Mouse (Mus musculus) adipocyte (in vitro differentiated cells): ENCODE data around the gene Rps18.
"Not testable (repeated sequence)": the region's sequence is repeated elsewhere in the genome, so short reads cannot be mapped to it uniquely, and the experiment has no call there.

Source experiments
- DNase-seq: peaks from one replicate; pipeline ENCODE4 v3.0.0-alpha.2; 2016; ENCODE audit warnings: low spot score

The Rps18 gene

DNA sequence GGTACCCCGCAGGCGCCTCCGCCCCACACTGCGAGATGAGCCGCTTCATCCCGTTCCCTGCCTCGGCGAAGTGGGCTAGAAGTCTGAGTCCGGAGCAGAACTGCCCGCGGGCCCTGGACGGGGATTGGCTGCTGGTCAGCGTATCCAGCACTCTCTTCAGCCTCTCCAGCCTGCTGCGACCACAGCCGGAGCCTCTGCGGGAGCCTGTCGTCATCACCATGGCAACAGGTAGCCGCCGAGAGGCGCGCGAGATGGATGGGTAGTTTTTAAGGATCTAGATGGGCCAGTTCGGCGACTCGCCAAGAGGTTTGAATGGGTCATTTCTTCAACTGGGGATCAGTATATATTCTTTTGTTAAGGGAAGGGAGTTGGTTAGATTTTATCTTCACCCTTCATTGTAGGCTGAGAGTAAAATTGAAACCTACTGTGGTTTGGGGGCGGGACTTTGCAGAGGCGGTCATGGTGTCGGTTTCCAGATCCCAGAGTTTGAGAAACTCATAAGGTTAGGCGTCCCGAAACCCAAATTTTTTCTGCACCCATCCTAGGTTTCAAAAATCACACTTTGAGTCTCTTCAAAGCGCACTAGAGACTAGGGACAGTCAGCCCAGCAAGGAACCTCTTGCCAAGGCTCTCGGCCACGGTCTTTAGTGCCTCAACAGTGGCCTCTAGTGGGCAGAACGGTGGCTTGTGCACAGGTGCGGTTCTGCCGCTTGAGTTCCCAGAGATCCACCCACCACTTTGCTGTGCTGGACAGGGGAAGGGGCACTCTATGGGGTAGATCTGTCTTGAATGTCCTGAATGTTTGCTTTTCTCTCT is 35.3 kb downstream of the Rps18 start:
- DNase-seq, result peak; percentile 93

DNA sequence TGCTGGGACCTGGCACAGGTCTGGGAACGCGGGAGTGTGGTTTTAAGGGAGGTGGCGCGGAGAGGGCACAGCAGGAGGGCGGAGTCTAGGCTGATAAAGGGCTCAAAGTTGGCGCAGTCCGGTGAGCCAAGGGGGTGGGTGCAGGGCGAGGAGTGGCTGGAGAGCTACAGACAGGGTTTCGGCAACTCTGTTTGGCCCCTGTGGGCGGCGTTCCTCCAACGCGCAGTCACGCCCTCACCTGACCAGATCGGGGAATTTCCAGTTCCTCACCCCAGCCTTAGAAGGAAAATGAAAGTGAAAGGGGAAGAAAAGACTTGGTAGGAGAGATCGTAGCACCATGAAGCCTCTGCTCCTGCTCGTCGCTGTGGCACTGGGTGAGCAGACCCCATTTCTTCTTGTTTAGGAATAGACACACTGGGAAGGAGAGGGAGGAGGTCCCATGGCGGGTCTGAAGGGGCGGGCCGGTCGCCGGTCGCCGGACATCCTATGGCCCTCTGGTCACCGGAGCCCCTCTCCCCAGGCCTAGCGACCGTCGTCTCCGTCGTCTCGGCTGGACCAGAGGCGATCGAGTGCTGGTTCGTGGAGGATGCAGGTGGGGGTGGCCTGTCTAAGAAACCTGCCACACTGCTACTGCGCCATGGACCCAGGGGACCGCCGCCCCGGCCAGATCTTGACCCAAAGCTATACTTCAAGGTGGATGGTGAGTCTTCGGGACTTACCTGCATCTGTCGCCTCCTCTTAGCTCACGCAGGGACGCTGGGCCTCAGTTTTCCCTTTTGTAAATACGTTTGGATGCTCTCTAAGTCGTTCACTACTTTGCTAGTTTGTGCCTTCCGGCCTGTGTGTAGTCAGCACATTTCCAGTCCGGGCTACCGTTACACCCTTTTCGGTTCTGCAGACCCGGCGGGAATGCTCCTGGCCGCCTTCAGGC is 36.2 kb downstream of the Rps18 start:
- DNase-seq, result peak; percentile 92

DNA sequence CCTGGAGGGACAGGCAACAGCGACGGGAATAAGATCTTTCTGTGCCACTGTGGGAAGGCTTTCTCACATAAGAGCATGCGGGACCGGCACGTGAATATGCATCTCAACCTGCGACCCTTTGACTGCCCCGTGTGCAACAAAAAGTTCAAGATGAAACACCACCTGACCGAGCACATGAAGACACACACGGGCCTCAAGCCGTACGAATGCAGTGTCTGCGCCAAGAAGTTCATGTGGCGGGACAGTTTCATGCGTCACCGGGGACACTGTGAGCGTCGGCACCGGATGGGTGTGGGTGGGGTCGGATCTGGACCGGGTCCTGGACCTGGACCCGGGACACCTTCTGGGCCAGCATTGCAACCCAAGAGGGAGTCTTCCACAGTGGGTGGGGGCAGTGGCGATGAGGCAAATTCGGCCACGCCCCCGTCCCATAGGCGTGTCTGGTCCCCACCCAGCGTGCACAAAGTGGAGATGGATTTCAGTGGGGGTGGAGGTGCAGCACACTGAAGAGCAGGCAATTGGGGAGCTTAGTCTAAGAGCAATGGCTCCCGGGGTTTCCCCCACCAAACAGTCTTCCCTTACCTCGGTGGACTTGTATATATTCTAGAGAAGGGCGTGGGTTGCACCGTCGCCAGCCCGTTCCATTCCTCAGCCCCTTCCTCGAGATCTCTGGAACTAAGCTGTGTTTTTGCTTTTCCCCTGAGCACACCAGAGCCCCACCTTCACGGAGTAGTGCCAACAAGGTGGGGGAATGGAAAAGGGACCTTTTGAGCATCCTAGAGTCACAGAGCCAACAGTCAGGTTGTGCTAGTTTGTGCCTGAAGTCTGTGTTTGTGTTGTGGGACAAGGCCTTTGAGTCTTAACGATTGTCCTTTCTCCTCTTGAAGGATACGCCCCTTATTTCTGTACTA is 37.3 kb downstream of the Rps18 start:
- no peak for DNase-seq

DNA sequence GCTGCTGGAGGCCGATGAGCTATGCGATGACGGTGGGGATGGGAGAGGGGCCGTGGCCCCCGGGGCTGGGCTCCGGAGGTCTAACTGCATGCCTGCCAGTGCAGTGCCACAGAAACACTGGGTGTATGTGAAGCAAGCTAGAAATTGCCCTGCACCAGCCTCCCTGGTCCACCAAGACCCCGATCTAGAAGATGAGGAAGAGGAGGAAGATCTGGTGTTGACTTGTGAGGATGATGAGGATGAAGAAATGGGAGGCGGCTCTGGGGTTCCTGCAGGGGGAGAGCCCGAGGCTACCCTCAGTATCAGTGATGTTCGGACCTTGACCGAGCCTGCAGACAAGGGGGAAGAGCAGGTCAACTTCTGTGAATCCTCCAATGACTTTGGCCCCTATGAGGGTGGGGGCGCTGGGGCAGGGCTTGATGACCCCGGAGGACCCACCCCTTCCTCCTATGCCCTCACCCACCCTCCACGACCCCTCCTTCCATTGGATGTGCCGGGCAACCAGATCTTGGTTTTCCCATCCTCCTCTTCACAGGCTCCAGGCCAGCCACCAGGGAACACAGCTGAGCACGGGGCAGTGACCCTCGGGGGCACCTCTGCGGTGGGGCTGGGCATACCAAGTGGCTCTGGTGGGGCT is 38.0 kb downstream of the Rps18 start:
- no peak for DNase-seq

DNA sequence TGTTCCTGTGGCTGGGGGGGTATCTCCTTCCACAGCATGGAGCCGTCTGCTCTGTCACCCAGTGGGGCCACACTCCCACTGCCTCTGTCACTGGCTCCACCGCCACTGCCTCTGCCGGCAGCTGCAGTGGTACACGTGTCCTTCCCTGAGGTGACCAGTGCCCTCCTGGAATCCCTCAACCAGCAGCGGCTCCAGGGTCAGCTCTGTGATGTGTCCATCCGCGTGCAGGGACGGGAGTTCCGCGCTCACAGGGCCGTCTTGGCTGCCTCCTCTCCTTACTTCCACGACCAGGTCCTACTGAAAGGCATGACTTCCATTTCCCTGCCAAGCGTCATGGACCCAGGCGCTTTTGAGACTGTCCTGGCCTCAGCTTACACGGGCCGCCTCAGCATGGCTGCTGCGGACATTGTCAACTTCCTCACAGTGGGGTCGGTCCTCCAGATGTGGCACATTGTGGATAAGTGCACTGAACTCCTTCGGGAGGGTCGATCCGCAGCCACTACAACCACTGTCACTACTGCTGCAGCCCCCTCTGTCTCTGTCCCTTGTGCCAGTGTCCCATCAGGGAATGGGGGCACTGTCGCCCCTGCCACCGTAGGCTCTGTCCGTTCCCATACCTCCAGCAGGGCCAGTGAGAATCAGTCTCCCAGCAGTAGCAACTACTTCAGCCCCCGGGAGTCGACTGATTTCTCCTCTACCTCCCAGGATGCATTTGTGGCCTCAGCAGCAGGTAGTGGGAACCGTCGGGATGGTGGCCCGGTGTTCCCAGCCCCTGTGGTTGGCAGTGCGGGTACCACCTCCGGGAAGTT is 38.8 kb downstream of the Rps18 start:
- no peak for DNase-seq

DNA sequence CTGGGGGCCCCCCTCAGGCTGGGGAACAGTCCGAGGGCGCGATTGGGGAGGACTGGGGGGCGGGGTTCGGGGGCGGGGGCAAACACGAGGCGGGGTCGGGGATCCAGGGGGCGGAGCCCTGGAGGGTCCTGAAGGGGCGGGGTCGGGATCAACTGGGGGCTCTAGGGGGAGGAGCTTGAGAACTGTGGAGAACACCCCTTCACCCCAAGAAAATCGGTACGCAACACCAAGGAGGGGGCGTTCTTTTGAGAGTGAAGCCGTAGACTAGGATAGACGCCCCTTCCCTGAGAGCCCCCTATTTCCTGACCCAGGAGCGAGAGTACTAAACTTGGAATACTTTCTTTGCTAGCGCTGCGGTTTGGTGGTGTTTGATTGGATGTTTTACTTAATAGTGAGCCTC is 39.5 kb downstream of the Rps18 start:
- no peak for DNase-seq

DNA sequence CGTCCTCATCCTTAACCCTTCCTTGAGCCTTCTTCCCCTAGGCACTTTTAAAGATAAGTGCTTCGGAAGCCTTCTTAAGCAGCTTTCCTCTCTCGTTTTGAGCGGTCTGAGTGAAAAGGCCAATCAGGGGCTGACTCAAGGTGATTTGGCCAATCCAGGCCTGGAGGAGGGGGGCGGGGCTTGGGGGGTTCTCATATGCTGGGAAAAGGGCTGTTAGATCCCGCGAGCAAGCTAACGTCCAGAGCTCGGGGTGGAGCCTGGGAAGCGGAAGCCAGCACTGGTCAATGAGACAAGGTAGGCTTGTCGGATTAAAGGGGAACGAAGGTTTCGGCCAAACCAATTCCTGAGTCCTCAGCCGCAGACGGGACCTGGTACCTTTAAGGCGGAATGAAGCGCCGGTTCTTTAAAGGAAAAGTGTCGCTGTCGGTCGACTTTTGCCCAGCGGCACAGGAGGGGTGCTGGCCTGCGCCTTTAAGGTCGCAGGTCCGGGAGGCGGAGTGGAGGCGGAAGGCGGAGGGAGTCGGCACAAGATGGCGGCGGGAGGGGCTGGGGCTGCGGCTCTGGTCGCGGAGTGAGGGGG is 40.0 kb downstream of the Rps18 start, which contains the start of the genes Tapbp and Zbtb22:
Tapbp (plus strand) TSS at position 229 of the 580 bp plus-strand sequence.
Zbtb22 (plus strand) TSS at position 234 of the 580 bp plus-strand sequence.
- peak; percentile 99 for DNase-seq

DNA sequence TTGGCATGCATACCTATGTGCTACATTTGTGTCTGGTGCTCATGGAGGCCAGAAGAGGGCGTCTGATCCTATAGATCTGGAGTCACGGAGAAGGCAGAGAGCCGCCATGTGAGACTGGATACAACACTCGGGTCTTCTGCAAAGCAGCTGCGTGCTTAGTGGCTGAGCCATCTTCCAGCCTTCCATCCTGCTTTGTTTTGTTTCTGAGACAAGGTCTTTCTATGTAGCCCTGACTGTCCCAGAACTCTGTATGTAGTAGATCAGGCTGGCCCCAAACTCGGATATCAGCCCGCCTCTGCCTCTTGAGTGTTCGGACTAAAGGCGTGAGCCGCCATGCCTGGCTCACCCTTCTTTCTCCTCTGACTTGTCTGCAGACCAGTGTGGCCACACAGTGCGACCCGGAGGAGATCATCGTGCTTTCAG is 40.8 kb downstream of the Rps18 start:
- DNase-seq, result no peak

DNA sequence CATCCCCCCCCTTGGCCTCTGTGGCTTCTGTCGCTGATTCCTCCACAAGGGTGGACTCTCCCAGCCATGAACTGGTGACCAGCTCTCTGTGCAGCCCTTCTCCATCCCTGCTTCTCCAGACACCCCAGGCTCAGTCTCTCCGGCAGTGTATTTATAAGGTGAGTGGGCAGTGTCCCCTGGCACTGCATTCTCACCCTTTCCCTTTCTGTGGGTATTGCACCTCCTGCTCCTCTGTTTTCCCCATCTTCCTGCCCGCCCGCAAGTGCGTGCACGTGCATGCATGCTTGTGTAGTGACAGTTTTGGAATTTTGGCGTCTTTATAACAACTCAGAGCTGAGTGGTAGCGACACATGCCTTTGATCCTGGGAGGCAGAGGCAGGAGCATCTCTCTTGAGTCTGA is 41.9 kb downstream of the Rps18 start:
- no peak for DNase-seq

DNA sequence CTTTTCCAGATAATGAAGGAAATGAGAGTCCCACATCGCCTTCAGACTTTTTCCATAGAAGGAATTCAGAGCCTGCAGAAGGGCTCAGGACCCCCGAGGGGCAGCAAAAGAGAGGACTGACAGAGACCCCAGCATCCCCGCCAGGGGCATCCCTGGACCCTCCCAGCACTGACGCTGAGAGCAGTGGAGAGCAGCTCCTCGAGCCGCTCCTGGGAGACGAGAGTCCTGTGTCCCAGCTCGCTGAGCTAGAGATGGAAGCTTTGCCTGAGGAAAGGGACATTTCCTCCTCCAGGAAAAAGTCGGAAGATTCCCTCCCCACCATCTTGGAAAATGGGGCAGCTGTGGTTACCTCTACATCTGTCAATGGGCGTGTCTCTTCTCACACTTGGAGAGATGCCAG is 42.5 kb downstream of the Rps18 start:
- no peak for DNase-seq

DNA sequence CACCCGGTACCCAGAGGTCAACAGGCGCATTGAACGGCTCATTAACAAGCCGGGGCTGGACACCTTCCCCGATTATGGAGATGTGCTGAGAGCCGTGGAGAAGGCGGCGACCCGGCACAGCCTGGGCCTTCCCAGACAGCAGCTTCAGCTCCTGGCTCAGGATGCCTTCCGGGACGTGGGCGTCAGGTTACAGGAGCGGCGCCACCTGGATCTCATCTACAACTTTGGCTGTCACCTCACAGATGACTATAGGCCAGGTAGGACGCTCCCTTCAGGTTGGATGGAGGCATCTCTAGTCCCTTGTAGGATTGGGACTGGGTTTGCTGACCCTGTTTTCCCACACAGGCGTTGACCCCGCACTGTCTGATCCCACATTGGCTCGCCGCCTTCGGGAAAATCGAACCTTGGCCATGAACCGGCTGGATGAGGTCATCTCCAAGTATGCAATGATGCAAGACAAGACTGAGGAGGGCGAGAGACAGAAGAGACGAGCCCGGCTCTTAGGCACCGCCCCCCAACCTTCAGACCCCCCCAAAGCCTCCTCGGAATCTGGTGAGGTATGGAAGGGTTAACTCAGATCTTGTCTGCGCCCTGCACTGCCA is 43.9 kb downstream of the Rps18 start:
- DNase-seq, result no peak

DNA sequence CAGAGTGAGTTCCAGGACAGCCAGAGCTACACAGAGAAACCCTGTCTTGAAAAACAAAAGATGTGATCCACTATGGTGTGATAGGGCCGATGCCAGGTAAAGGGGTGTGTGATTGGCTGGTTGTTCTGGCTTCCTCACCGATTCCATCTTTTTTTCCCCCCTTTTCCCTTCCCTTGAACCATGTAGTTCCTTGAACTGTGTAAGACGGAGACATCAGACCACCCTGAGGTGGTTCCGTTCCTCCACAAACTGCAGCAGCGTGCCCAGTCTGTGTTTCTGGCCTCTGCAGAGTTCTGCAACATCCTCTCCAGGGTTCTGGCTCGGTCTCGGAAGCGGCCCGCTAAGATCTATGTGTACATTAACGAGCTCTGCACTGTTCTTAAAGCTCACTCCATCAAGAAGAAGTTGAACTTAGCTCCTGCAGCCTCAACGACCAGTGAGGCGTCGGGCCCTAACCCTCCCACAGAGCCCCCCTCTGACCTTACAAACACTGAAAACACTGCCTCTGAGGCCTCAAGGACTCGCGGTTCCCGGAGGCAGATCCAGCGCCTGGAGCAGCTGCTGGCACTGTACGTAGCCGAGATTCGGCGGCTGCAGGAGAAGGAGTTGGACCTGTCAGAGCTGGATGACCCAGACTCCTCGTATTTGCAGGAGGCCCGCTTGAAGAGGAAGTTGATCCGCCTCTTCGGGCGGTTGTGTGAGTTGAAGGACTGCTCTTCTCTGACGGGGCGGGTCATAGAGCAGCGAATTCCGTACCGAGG is 44.6 kb downstream of the Rps18 start:
- no peak for DNase-seq

DNA sequence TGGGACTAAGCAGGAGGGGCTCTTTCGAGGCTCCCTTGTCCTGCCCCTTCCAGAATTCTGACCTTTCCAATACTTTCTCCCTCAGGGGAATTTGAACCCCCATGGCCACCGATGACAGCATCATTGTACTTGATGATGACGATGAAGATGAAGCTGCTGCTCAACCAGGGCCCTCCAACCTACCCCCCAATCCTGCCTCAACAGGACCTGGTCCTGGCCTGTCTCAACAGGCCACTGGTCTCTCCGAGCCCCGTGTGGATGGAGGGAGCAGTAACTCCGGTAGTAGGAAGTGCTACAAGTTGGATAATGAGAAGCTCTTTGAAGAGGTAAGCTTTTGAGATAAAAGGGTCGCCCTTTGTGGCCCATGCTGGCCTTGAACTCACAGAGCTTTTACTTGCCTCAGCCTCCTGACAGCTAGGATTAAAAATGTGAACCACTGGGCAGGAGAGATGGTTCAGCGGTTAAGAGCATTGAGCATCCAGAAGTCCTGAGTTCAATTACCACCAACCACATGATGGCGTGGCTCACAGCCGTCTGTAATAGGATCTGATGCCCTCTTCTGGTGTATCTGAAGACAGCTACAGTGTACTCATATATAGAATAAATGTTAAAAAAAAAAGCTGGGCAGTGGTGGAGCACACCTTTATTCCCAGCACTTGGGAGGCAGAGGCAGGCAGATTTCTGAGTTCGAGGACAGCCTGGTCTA is 45.3 kb downstream of the Rps18 start:
- peak; percentile 49 for DNase-seq

DNA sequence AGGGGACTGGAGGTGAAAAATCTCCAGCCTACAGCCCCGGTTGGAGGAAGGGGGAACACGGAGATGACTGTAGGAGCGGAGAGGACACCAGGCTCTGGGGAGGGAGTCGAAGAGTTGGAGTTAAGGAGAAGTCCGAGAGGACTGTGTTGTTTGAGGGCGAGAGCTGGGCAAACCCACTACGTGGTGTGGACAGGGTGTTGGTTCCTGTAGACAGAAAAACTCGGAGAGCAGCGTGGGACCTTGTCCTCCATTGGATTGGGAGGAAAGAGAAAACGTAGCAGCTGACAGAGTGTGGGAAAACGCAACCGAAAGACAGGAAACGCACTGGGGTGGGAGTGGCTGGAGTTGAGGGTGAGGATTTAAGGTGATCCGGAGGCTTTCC is 45.9 kb downstream of the Rps18 start:
- DNase-seq, result peak; percentile 88

DNA sequence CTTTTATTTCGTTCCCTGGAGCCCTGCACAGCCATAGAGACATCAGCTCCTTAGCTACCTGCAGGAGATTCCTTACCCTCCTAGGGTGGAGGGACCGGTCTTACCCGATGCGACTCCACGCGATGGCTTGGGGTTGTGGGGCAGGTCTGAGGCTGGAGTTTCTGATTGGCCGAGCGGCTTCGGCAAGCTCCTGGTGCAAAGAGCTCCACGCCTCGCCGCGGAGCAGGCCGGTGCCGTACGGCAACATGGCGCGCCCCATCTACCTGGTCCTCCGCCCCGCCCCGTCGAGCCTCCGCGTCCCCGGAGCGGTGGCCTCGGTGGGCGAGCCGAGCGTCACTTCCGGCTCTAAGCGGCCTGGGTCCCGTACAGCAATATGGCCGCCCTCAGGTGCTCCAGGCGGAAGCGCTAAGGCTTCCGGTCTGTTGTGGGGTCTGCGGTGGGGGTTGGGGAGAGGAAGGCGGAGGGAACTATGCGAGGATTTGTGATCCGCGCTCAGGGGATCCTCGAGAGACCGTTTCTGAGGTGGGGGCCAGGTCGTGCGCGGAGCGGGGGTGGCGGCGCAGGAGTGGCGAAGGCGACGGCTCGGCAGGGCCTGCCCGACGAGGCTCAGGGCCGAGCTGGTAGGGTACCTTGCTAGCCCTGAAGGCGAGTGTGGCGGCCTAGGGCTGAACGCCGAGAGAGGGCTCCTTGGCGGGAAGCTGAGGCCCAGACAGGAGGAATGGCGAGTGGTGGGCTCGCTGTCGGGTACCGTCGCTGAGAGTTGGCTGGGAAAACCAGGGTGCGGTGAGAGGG is 46.5 kb downstream of the Rps18 start, which contains the start of gene Daxx:
Daxx (plus strand) TSS at position 338 of the 792 bp plus-strand sequence.
- DNase-seq, result peak; percentile 98

DNA sequence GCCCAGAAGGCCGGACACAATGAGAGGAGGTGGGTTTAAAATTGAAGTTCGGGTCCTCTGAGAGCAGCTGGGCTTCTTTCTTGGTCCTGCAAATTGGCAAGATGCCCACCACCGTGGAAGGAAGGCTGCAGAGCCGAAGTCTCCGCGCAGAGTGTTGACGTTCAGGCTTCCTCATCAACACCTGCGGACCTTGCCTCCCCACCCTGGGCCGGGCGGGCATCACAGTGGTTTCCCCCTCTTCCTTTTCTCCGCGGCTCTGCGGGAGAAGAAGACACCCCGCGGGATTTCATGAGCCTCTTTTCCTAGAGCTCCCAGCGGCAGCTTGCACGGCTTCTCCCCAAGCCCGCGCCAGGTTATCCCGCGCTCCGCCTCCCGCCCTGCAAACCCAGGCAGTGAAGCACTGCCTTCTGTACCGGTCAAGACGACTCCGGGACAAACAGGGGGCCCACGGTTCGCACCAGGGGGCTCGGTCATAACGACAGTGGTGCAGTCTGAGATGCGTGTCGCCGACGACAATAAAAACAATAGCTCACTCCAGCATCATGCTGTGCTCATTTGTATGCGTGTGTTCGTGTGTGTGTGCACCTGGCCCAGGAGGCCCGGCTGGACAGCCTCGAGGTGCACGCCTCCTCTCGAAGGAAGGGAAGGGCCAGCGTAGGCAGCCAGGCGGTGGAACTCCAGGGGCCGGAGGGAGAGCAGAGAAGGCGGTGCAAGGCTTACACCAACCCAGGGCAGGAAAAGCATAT is 47.3 kb downstream of the Rps18 start:
- peak; percentile 45 for DNase-seq

DNA sequence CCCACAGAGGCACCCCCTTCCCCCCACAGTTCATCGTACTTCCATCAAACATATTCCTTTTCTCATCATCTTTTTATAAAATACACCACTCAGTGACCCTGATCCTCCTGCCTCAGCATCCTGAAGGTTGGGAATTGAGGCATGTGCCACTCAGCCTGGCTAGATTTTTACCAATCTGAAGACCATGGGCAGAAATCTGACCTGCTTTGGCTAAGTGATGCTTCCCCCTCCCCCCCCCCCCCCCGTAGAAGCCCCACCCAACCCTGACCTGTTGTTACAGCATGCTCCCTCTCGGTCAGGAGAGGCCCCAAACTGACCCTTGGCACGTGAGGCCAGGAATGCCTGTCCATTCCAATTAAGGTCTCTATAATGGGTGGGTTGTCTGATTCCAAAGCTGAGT is 51.0 kb downstream of the Rps18 start, which contains the start of gene Platr17:
Platr17 (plus strand) TSS at position 301 of the 400 bp plus-strand sequence.
- not testable (repeated sequence) for DNase-seq
